Mouse (Mus musculus): Measurements from ENCODE around the gene Osbpl10.

DNA sequence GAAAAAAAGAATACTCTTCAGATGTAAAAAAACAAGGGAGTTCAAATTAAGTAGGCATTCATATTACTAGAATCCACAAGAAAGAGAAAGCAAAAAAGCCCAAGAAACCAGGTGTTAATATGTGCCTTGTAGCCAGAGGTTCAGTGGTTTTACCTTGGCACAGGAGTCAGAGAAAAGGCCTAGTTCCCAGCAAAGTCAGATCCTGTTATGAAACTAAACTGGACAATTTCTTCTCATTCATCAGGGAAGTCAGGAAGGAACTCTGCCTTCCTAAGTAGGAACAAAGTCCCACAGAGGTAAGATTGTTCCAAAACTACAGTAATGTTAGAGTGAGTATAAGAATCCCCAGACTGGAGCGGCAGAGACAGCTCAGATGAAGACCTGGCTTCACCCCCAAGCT, 300.3 kb downstream of the Osbpl10 start:
- TF ChIP-seq POLR2A (IDR thresholded peaks at IDR 0.05; ENCODE audit: low read depth, low read length) (no peak), CTCF (IDR thresholded peaks at IDR 0.05; ENCODE audit: extremely low read depth, insufficient read length, insufficient replicate concordance, low read depth, low read length) (no peak)

Measured in small intestine, adult 2 months (tissue).